18 mouse cellular contexts compared by ENCODE assay signal in the genomic region with DNA sequence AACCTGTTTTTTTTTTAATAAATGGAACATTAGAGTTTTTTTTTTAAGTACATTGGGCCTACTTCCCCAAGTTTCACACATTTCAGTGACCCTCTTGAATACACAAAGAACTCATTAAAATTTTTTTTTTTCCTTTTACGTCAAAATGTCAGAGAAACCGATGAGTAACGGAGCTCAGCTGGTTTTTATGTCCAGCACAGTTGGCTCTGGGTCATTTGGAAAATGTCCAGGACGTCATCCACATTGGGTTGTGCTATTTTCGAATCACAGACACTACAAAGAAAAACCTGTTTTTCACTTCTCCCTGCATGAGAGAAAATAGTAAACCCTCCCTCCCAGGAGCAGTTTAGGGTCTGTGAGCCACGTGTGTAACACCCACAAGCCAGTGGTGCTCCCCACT. TPM values are rescaled to one million over a fixed set of nuclear protein-coding genes. Genes with fewer than 3 reads are reported as not detected.
DNase-seq lines count a peak whose midpoint lies in the region; ATAC-seq and TF ChIP-seq lines count a peak whose summit lies in the region.
"Had no signal": no experiment of that assay in that cellular context is flagged by ENCODE, and none has a peak within 500 bp of the region (broad histone marks: within the 10 kb centered on the region; RNA-seq: fewer than 3 reads in every experiment).

No protein-coding gene starts in this region.

- no peak overlapping the region for H3ac ChIP-seq in myocyte (ENCODE audit: control insufficient read depth, insufficient read length)

- TF ChIP-seq POLR2A in myocyte (IDR thresholded peaks at IDR 0.05; ENCODE audit: insufficient read length, low read depth): no peak

- no peak overlapping the region for H3K27ac ChIP-seq in heart, embryonic 10.5 days
- H3K27ac ChIP-seq: embryonic facial prominence, embryonic 15.5 days; kidney, embryonic 15.5 days; left cerebral cortex, adult 2 months; liver, embryonic 13.5 days; midbrain, embryonic 12.5 days had no signal

- no peaks in the 10 kb centered on the region for H3K79me2 ChIP-seq in myocyte (ENCODE audit: control insufficient read depth, insufficient read depth)

- no peak overlapping the region for H3K4me3 ChIP-seq in heart, embryonic 10.5 days
- no peak overlapping the region for H3K4me3 ChIP-seq in myocyte
- H3K4me3 ChIP-seq: embryonic facial prominence, embryonic 15.5 days; kidney, embryonic 15.5 days; left cerebral cortex, adult 2 months; liver, embryonic 13.5 days; midbrain, embryonic 12.5 days had no signal

- peak overlapping the region; percentile 25 for H3K4me2 ChIP-seq in myocyte (ENCODE audit: low read depth)
- H3K4me2 ChIP-seq: embryonic facial prominence, embryonic 15.5 days; kidney, embryonic 15.5 days; liver, embryonic 13.5 days; midbrain, embryonic 12.5 days had no signal

- ATAC-seq in CD4-positive, CD25-positive, alpha-beta regulatory T cell, adult 4 months: no peak

- no peaks in the 10 kb centered on the region for H3K4me1 ChIP-seq in heart, embryonic 10.5 days
- H3K4me1 ChIP-seq: embryonic facial prominence, embryonic 15.5 days; kidney, embryonic 15.5 days; liver, embryonic 13.5 days; midbrain, embryonic 12.5 days had no signal

- DNase-seq in heart, postnatal 4 days: peak; percentile 72
- DNase-seq in heart, embryonic 10.5 days (ENCODE audit: low spot score): no peak
- peak; percentile 3 for DNase-seq in ovary, postnatal 14 days (ENCODE audit: low spot score)
- DNase-seq in ovary, postnatal 36 days (ENCODE audit: low spot score): no peak
- DNase-seq in adrenal gland, postnatal 36 days: peak; percentile 55 to 68
- no peak for DNase-seq in liver
- DNase-seq: cerebellum, adult 9-11 months; liver, embryonic 13.5 days had no signal

- WGBS in heart, embryonic 10.5 days: 73% methylated on average over 6 of the region's 6 CpGs

- H3K27me3 ChIP-seq in heart, embryonic 10.5 days (ENCODE audit: insufficient read depth, poor library complexity, severe bottlenecking): no peaks in the 10 kb centered on the region
- no peaks in the 10 kb centered on the region for H3K27me3 ChIP-seq in myocyte (ENCODE audit: control insufficient read depth, insufficient read depth, insufficient read length)
- H3K27me3 ChIP-seq: embryonic facial prominence, embryonic 15.5 days; kidney, embryonic 15.5 days; liver, embryonic 13.5 days; midbrain, embryonic 12.5 days had no signal

- no peaks in the 10 kb centered on the region for H3K36me3 ChIP-seq in heart, embryonic 10.5 days
- no peaks in the 10 kb centered on the region for H3K36me3 ChIP-seq in myocyte (ENCODE audit: control insufficient read depth, insufficient read depth)
- H3K36me3 ChIP-seq: embryonic facial prominence, embryonic 15.5 days; kidney, embryonic 15.5 days; liver, embryonic 13.5 days; midbrain, embryonic 12.5 days had no signal

- no peaks in the 10 kb centered on the region for H3K9me3 ChIP-seq in heart, embryonic 10.5 days
- H3K9me3 ChIP-seq: embryonic facial prominence, embryonic 15.5 days; liver, embryonic 13.5 days; midbrain, embryonic 12.5 days had no signal

TF ChIP-seq in myocyte, 11 proteins besides CTCF, POLR2A, EP300 and RAD21:
- no peak for TF ChIP-seq MYOG (IDR thresholded peaks at IDR 0.05; ENCODE audit: control insufficient read depth in 1 of 3, insufficient read depth in 1 of 3, insufficient read length in 2 of 3, low read depth in 2 of 3)
- TF ChIP-seq SRF (IDR thresholded peaks at IDR 0.05; ENCODE audit: control insufficient read depth, insufficient read length, low read depth): no peak
- TF ChIP-seq CEBPB (IDR thresholded peaks at IDR 0.05; ENCODE audit: insufficient read depth, poor library complexity, severe bottlenecking): no peak
- no peak for TF ChIP-seq REST (IDR thresholded peaks at IDR 0.05; ENCODE audit: insufficient read depth, insufficient read length)
- TF ChIP-seq USF1 (IDR thresholded peaks at IDR 0.05; ENCODE audit: low read depth): no peak
- TF ChIP-seq TCF12 (IDR thresholded peaks at IDR 0.05; ENCODE audit: insufficient read depth, poor library complexity, severe bottlenecking): no peak
- no peak for TF ChIP-seq POLR2AphosphoS2 (IDR thresholded peaks at IDR 0.05; ENCODE audit: insufficient read length, low read depth)
- peak in 1 of 3 experiments; percentile 7 for TF ChIP-seq MYOD1 (IDR thresholded peaks at IDR 0.05; ENCODE audit: control insufficient read depth in 1 of 3, insufficient read length in 2 of 3, low read depth in 2 of 3)

RNA-seq across cellular contexts. Expression of gene Ifng, which starts 25.6 kb away (rescaled TPM):
- total RNA-seq in heart, postnatal 4 days (2021): not detected
- polyA plus RNA-seq in heart, embryonic 10.5 days (2016; fragmentation: Nextera tagmentation; extraction: Ambion mirVana): not detected in 2 replicates
- total RNA-seq in adrenal gland, postnatal 36 days (2021): not detected
- polyA plus RNA-seq in myocyte (2012; fragmentation: generic; extraction: Trizol): not detected
- 10 to 100 TPM in 1 of 2 experiments, 1 to 10 TPM in 1; 5.5 to 10.6 TPM for polyA plus RNA-seq in CD4-positive, CD25-positive, alpha-beta regulatory T cell, adult 4 months (2017; shearing (Covaris generic))
- total RNA-seq: ES-E14; left cerebral cortex, adult 2 months had no signal
- polyA plus RNA-seq: embryonic facial prominence, embryonic 15.5 days; heart, postnatal 0 days; kidney, embryonic 15.5 days; liver, embryonic 13.5 days; midbrain, embryonic 12.5 days; neural tube, embryonic 14.5 days; testis, adult 2 months had no signal

Comparison
In these comparisons a context has a peak if more than half of its experiments do, and no peak if none do; other contexts are left out.
1. DNase-seq: peak in heart, postnatal 4 days (single experiment), ovary, postnatal 14 days (single experiment) and adrenal gland, postnatal 36 days (2 of 2); none in heart, embryonic 10.5 days (single experiment), ovary, postnatal 36 days (single experiment) and liver (single experiment).